Mouse (Mus musculus): Measurements from ENCODE around the gene Olfr1360.
"Not testable (repeated sequence)": the region's sequence is repeated elsewhere in the genome, so short reads cannot be mapped to it uniquely, and the experiment has no call there.

Gene Olfr1360

GRCm38 (mm10) chr13:21677305-21677704 lies at the start of gene Olfr1360:
TSS of gene Olfr1360 (minus strand) at chr13:21677405.
- DNase-seq (ENCODE audit: low read depth): no peak

DNA sequence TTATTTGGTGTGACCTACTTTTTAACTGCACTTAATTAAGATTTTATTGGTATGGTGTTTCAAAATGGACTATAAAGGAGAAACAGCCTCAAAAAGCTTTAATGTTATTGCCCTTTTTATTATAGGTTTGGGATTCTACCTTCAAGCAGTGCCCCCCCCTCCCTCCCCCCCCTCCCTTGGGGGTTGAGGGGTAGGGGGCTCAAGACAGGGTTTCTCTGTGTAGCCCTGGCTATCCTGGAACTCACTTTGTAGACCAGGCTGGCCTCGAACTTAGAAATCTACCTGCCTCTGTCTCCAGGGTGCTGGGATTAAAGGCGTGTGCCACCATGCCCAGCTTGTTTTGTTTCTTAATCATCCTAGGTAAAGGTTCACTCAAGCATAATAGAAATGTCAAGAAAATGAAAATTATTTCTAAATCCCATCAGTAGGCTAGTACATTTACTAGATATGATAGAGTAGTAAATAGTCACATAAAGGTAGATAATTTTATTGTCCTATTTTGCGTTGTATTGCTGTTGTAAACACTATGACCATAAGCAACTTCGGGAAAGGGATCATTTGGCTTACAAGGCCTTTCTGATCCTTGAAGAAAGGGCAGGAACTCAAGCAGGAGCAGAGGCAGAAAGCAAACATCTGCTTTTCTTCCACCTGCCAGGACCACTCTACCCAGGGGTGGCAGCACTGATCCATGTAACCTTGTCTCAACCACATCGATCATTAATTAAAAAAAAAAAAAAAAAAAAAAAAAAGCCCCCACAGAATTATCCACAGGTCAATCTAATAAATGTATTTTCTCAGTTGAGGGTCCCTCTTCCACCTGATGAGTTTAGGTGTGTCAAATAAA lies 46.0 kb upstream of the Olfr1360 start:
- no peak for DNase-seq (ENCODE audit: low read depth)

DNA sequence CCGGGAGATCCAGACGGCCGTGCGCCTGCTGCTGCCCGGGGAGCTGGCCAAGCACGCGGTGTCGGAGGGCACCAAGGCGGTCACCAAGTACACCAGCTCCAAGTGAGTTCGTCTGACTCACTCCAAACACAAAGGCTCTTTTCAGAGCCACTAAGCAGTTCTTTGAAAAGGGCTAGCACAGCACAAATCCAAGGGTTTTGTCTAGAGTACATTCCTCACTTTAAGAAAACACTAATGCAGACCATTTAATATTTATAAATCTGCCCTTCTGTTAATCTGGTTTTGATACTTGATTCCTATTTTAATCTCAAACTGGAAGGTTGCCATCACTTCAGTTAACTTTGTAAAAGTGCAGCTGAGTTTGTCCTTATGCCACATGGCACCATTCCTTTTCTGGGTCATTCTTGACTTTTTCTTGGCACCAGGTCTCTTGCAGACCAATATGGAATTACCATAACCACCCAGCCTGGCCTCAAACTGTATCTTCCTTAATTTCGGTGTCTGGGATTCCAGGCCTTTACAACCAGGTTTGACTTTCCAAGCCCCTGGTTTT lies 45.2 kb upstream of the Olfr1360 start:
- peak; percentile 57 for DNase-seq (ENCODE audit: low read depth)

DNA sequence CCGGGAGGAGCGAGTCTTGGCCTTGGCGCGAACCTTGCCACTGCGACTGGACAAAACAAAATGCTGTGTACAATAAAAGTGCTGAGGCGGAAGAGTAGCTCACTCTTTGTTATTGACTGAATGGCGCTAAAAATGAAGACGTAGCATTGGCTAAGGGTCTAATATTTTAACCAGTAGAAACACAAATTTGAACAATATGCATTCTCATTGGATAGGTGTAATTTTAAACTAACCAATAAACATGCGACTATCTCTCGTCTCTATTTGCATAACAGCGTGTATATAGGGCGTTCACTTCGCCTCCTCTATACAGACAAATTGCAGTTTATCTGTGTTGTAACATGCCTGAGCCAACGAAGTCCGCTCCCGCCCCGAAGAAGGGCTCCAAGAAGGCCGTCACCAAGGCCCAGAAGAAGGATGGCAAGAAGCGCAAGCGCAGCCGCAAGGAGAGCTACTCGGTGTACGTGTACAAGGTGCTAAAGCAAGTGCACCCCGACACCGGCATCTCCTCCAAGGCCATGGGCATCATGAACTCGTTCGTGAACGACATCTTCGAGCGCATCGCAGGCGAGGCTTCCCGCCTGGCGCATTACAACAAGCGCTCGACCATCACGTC lies 44.7 kb upstream of the Olfr1360 start, which contains the start of gene Hist1h2bm:
TSS of gene Hist1h2bm (plus strand) at position 288 of the 616 bp plus-strand sequence.
- peak; percentile 89 for DNase-seq (ENCODE audit: low read depth)

DNA sequence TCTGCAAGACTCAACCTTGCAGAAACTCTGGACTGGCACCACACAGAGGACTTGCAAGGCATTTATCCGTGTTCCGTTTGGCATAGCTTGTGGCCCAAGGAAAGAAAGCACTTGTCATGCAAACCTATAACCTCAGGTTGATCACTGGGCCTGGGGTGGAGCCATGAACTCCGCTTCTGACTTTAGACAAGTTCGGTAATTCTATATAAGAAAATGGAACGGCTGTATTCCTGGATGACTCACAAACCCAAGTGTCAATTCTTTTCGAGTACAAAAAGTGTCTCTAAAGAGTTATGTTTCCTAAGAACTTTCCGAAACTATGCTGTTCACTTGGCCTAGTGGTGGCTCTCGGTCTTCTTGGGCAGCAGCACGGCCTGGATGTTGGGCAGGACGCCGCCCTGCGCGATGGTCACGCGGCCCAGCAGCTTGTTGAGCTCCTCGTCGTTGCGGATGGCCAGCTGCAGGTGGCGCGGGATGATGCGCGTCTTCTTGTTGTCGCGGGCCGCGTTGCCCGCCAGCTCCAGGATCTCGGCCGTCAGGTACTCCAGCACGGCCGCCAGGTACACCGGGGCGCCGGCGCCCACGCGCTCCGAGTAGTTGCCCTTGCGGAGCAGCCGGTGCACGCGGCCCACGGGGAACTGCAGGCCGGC lies 44.0 kb upstream of the Olfr1360 start:
- DNase-seq (ENCODE audit: low read depth): not testable (repeated sequence)

DNA sequence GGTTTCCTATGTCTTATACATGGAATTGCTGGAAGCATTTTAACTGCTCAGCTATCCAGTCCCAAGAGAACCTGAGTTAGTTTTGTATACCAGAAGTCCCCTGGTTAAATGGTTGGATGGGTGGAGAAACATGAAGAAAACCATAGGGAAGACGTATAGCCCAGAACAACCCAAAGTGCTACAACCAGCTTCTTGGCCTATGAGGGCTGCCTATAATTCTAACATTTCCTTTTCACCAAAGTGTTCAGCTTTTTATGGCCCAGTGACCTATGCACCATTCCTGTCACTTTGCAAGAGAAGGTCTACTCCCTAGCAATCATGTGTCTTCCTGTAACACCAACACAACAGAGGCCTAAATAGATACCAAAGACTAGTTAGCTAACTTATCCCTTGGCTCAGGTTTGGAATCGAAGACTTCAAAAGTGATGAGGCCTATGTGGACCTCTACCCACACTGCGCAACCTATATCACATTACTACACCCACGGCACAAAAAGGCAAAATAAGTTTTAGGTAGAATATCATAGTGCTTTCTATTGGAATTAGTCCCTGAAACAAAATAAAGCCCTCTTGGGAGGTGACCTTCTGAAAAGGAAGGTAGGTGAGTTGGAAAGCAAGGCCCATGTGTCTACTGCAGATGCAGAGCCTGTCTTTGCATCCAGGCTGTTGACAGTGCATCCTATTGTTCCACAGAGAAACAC lies 41.3 kb upstream of the Olfr1360 start:
- DNase-seq (ENCODE audit: low read depth): no peak

- peak; percentile 88 for DNase-seq (ENCODE audit: low read depth)
Observed at GRCm38 (mm10) chr13:21717397-21718357, 40.5 kb upstream of the Olfr1360 start, which contains the start of gene Hist1h3h. TSS of gene Hist1h3h (plus strand) at chr13:21717659.

- not testable (repeated sequence) for DNase-seq (ENCODE audit: low read depth)
Observed at GRCm38 (mm10) chr13:21716540-21717391, 39.6 kb upstream of the Olfr1360 start.

DNA sequence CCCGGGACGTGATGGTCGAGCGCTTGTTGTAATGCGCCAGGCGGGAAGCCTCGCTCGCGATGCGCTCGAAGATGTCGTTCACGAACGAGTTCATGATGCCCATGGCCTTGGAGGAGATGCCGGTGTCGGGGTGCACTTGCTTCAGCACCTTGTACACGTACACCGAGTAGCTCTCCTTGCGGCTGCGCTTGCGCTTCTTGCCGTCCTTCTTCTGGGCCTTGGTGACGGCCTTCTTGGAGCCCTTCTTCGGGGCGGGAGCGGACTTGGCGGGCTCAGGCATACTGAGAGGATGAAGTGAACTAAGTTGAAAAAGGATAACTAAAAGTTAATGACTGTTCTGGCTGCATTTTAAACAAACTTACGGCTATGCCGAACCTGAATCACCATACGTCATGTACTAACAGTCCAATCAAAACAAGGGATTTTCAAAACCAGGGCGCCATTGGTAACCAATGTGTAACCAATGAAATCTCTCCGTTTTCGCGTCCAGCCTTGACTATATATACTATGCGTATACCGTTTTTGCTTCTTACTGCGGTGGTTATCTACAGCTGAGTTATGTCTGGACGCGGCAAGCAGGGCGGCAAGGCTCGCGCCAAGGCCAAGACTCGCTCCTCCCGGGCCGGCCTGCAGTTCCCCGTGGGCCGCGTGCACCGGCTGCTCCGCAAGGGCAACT lies 38.8 kb upstream of the Olfr1360 start, which contains the start of the genes Hist1h2bl and Hist1h2ai:
TSS of gene Hist1h2bl (minus strand) at position 280 of the 676 bp plus-strand sequence.
TSS of gene Hist1h2ai (plus strand) at position 559 of the 676 bp plus-strand sequence.
- DNase-seq (ENCODE audit: low read depth): peak; percentile 88

- DNase-seq (ENCODE audit: low read depth): no peak
Observed at GRCm38 (mm10) chr13:21715131-21715863, 38.1 kb upstream of the Olfr1360 start.

DNA sequence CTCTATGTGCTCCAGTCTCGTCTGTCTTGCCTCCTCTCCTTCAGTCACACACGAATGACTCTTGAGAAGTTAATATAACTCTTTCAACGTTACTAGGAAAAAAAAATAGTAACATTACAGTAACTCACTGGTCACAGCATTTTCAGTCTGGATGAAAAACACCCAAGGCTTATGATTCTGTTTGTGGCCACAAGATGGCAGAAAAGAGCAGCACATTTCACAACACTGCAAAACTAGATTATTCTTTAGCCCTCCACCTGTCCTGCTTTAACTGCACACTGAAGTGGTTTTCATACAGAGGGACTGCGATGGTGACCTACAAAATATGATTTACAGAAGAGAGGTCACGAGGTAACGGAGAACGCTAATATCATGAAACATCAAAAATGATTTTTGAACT lies 37.5 kb upstream of the Olfr1360 start:
- DNase-seq (ENCODE audit: low read depth): peak; percentile 36

- no peak for DNase-seq (ENCODE audit: low read depth)
Observed at GRCm38 (mm10) chr13:21711698-21712097, 34.5 kb upstream of the Olfr1360 start.

DNA sequence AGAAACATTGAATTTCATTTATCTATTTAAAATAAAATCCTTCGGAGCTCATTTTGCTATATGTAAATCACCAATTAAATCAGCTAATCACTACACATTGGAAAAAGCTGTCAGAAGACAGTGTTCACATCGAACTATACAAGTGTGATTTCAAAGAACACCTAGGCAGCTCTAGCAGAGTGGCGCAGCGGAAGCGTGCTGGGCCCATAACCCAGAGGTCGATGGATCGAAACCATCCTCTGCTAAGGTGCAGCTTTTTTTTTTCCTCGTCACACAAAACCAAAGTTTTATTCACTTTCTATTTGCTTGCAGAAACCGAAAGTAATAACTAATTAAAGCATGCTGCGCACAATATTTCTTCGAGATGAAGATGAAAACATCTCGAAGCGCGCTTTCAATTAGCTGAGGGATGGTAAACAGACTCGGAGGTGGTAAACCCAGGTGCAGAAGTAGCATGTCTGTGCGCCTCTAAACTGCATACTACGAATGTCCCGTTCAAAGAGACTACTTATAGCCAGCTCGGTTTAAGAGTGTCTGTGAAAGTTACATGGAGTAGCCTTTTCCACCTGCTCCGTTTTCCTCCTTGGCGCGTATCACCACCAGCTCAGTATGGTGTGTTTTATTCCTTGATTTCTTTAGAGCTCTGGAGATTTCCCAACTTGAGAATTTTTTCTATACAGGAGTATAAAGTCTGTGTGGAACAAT lies 33.8 kb upstream of the Olfr1360 start:
- peak; percentile 41 for DNase-seq (ENCODE audit: low read depth)

DNA sequence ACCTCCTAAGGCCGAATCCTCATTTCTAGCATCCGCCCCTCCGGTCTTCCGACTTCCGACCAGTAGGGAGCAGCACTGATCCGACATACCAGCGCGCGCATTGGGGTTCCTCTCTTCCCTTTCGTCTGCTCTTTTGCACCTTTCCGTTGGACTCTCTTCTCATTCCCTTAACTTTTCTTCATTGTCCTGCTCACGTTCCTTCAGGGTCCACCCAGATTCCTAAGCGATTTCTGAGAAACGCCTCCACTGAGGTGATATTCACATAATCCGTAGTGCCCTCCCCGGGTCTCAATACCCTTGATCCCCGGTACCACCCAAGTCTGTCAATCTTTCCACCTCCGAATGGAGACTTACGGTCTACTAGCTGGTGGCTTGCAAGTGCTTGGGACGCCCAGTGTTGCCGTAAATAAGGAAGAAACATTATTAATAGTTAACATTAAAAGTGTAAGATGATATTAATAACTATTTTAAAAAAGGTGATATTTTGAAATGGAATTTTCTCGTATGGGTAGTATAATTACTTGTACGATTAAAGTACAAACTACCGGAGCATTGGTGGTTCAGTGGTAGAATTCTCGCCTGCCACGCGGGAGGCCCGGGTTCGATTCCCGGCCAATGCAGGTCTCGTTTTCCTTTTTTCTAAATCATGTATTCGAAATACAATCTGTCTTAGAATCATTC lies 33.0 kb upstream of the Olfr1360 start:
- peak; percentile 63 for DNase-seq (ENCODE audit: low read depth)

GRCm38 (mm10) chr13:21706669-21707068 lies 29.5 kb upstream of the Olfr1360 start:
- DNase-seq (ENCODE audit: low read depth): no peak

- DNase-seq (ENCODE audit: low read depth): no peak
Observed at GRCm38 (mm10) chr13:21697811-21698210, 20.6 kb upstream of the Olfr1360 start, which contains the start of gene Olfr1359. TSS of gene Olfr1359 (plus strand) at chr13:21698111.

DNA sequence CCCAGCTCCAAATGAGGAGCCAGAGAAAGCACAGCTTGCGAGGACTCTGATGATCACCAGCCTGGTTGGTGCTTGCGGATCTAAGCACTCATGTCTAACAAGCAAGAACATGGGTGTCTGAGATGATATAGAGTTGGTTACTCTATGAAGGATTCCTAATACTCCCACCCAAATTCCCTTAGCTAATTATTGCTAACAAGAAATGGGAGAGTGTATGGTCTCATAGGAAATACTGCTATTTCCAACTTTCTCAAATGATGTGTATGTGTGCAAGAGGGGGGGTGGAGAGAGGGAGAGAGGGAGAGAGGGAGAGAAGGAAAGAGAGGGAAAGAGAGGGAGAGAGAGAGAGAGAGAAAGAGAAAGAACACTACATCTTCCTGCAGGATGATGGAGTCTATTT lies 13.9 kb downstream of the Olfr1360 start, which contains the start of gene Olfr1361:
TSS of gene Olfr1361 (minus strand) at position 101 of the 400 bp plus-strand sequence.
- no peak for DNase-seq (ENCODE audit: low read depth)

Data from fibroblast of lung, adult 2 months (primary cell).